Mouse (Mus musculus): Measurements from ENCODE around the gene Zfp58. TPM values are rescaled to one million over a fixed set of nuclear protein-coding genes. Genes with fewer than 3 reads are reported as not detected.

Gene Zfp58
- 2.1 and 2.5 TPM in 2 replicates for polyA plus RNA-seq (2015; fragmentation: Nextera tagmentation; extraction: Ambion mirVana)

GRCm38 (mm10) chr13:67500084-67500719 lies at the start of gene Zfp58:
Gene Zfp58, minus strand, starts transcription at chr13:67500555.
- under 1% methylated on average over 22 of the region's 22 CpGs for WGBS (ENCODE audit: insufficient replicate concordance)
- DNase-seq (peak; percentile 83), ATAC-seq (peak; percentile 96)
- Histone ChIP-seq H3K36me3 (replicated peaks; ENCODE audit: insufficient read depth, low read length) (no peaks in the 10 kb centered on the region; the same call in 1 of the 2 replicates), H3K4me2 (ENCODE audit: low read depth, low read length) (peak within 1 kb of the TSS; percentile 72), H3K9me3 (ENCODE audit: low read length) (no peaks in the 10 kb centered on the region), H3K27ac (ENCODE audit: low read depth) (no peak within 1 kb of the TSS; the same call in 1 of the 2 replicates), H3K4me3 (ENCODE audit: low read depth, low read length) (peak within 1 kb of the TSS; percentile 69), H3K27me3 (ENCODE audit: insufficient read depth, low read length) (no peaks in the 10 kb centered on the region), H3K4me1 (ENCODE audit: insufficient read depth) (peaks cover 5% of the 10 kb centered on the region; the same call in 1 of the 2 replicates), H3K9ac (replicated peaks) (peak within 1 kb of the TSS; percentile 63)
- no peak for TF ChIP-seq EP300 (IDR thresholded peaks at IDR 0.05; ENCODE audit: low read depth)

DNA sequence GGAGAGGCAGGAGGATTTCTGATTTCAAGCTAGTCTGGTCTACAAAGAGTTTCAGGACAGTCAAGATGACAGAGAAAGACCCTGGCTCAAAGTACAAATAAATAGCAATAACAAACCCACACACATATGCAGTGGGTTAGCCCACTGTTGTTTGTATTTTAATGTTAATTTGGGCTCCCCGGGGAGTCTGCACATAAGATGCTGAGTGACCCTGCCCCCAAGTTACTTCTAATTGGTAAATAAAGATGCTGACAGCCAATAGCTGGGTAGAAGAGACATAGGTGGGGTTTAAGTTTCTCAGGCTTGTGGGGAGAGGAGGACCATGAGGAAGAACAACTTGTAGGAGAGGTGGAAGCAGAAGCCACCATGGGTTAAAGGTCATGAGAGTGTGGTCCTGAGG lies 45.6 kb upstream of the Zfp58 start:
- DNase-seq (no peak), ATAC-seq (no peak)
- H3K9ac ChIP-seq (replicated peaks), result no peak overlapping the region
- H3K4me1 ChIP-seq (ENCODE audit: insufficient read depth), result peaks cover 4% of the 10 kb centered on the region
- no peak overlapping the region for H3K27ac ChIP-seq (ENCODE audit: low read depth)
- no peaks in the 10 kb centered on the region for H3K9me3 ChIP-seq (ENCODE audit: low read length)
- H3K36me3 ChIP-seq (replicated peaks; ENCODE audit: insufficient read depth, low read length), result peaks cover 28% of the 10 kb centered on the region
- H3K4me3 ChIP-seq (ENCODE audit: low read depth, low read length), result no peak overlapping the region
- WGBS (ENCODE audit: insufficient replicate concordance), result 83% methylated on average over 1 of the region's 1 CpGs
- TF ChIP-seq CTCF (IDR thresholded peaks at IDR 0.05; ENCODE audit: low read depth), result no peak
- no peak for TF ChIP-seq EP300 (IDR thresholded peaks at IDR 0.05; ENCODE audit: low read depth)
- no peaks in the 10 kb centered on the region for H3K27me3 ChIP-seq (ENCODE audit: insufficient read depth, low read length)
- no peak overlapping the region for H3K4me2 ChIP-seq (ENCODE audit: low read depth, low read length)

DNA sequence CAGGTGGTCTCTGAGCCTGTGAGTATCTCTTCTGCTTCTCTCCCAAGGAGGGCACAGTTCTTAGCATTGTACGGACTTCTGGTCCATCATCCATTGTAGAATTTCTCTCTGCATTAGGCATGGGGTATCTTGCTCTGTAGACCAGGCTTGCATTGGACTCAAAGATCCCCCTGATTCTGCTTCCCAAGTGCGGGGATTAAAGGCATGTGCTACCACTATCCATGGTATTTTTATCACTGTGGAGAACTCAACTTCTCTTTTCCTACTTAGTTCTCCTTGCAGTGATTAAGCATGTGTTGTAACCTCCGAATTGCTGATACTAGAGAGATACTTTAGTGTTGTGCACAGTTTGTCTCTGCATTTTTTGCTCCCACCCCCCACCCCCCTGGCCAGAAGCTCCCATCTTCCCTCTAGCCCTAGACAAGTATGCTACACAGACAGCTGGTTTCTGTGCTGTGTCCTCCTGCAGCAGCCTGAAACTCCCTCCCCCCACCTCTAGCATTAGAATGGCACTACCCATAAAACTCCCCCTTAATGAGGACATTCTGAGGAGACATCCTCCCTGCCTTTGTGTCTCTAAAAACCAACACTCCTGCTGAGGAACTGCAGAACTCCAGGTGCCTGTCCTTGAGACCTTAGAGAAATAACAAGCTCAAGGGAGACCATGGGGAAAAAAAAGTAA lies 26.8 kb upstream of the Zfp58 start:
- TF ChIP-seq EP300 (IDR thresholded peaks at IDR 0.05; ENCODE audit: low read depth), result no peak
- TF ChIP-seq CTCF (IDR thresholded peaks at IDR 0.05; ENCODE audit: low read depth), result no peak
- Histone ChIP-seq H3K36me3 (replicated peaks; ENCODE audit: insufficient read depth, low read length) (no peaks in the 10 kb centered on the region), H3K9me3 (ENCODE audit: low read length) (no peaks in the 10 kb centered on the region), H3K27me3 (ENCODE audit: insufficient read depth, low read length) (no peaks in the 10 kb centered on the region), H3K27ac (ENCODE audit: low read depth) (no peak overlapping the region), H3K4me1 (ENCODE audit: insufficient read depth) (peaks cover 13% of the 10 kb centered on the region), H3K4me2 (ENCODE audit: low read depth, low read length) (peak overlapping the region; percentile 97; the same call in 1 of the 2 replicates), H3K4me3 (ENCODE audit: low read depth, low read length) (no peak overlapping the region), H3K9ac (replicated peaks) (no peak overlapping the region)
- ATAC-seq (no peak), DNase-seq (no peak)
- 69% methylated on average over 3 of the region's 3 CpGs for WGBS (ENCODE audit: insufficient replicate concordance)

DNA sequence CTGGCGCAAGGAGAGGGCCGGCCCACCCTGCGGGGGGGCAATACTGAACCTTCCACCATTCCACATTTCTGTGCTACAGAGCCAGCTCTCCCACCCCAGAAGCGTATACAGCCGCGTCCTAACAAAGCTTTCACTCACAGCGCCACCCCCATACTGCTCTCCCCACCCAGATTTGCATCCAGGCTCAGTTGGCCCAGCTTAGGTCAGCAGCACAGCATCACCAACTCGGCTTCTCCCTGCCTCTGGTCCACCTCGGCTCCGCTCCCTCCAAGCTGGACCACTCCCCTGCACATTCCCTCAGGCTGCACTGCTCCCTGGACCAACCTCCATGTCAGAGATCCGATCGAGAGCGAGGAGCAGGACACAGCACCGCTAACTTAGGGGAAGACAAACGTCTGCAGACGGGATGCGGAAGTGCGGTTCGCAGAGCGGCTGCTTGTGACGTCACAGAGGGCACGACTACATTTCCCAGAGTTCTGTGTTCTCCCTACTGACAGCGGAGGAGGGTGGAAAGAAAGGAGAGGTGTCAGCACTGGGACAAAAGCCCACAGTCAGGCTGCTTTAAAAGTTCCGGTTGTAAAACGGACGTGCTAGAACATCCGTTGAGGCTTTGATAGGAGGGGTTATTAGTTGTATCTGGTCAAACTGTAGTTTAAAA lies 25.5 kb upstream of the Zfp58 start, which contains the start of the genes Gm26965 and Zfp87:
Gene Gm26965, minus strand, starts transcription at position 399 of the 658 bp plus-strand sequence.
Gene Zfp87, minus strand, starts transcription at position 425 of the 658 bp plus-strand sequence.
- peak; percentile 93 for DNase-seq
- H3K27ac ChIP-seq (ENCODE audit: low read depth), result peak within 1 kb of the TSS; percentile 72
- H3K9me3 ChIP-seq (ENCODE audit: low read length), result no peaks in the 10 kb centered on the region
- ATAC-seq, result peak; percentile 99
- peak within 1 kb of the TSS; percentile 97 for H3K4me2 ChIP-seq (ENCODE audit: low read depth, low read length)
- H3K9ac ChIP-seq (replicated peaks), result peak within 1 kb of the TSS; percentile 85
- peak within 1 kb of the TSS; percentile 98 for H3K4me3 ChIP-seq (ENCODE audit: low read depth, low read length)
- H3K27me3 ChIP-seq (ENCODE audit: insufficient read depth, low read length), result no peaks in the 10 kb centered on the region
- WGBS (ENCODE audit: insufficient replicate concordance), result under 1% methylated on average over 27 of the region's 27 CpGs
- H3K4me1 ChIP-seq (ENCODE audit: insufficient read depth), result peaks cover 13% of the 10 kb centered on the region
- no peaks in the 10 kb centered on the region for H3K36me3 ChIP-seq (replicated peaks; ENCODE audit: insufficient read depth, low read length)
- no peak for TF ChIP-seq EP300 (IDR thresholded peaks at IDR 0.05; ENCODE audit: low read depth)
- TF ChIP-seq CTCF (IDR thresholded peaks at IDR 0.05; ENCODE audit: low read depth), result peak; percentile 21; the same call in 1 of the 2 replicates

DNA sequence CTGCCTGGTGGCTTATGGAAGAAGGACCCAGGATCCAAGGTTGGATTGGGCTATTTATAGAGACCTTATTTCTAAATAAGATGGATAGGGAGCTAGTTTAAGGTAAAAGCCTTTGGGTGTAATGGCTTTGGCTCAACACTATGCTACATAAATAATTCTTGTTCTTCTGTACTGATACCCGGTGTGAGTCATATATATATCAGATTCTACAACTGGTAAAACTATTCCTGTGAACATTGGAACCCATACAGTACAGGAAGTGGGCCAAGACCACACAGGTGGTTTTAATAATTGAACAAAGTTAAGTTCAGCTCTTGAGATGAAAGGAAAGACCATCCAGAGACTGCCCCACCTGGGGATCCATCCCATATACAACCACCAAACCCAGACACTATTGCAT lies 553 bp upstream of the Zfp58 start:
- 78% methylated on average over 1 of the region's 1 CpGs for WGBS (ENCODE audit: insufficient replicate concordance)
- no peak for TF ChIP-seq EP300 (IDR thresholded peaks at IDR 0.05; ENCODE audit: low read depth)
- no peak overlapping the region for H3K4me2 ChIP-seq (ENCODE audit: low read depth, low read length)
- ATAC-seq (no peak), DNase-seq (no peak)
- no peak overlapping the region for H3K27ac ChIP-seq (ENCODE audit: low read depth)
- H3K36me3 ChIP-seq (replicated peaks; ENCODE audit: insufficient read depth, low read length), result no peaks in the 10 kb centered on the region
- H3K4me1 ChIP-seq (ENCODE audit: insufficient read depth), result peaks cover 5% of the 10 kb centered on the region; the same call in 1 of the 2 replicates
- no peaks in the 10 kb centered on the region for H3K27me3 ChIP-seq (ENCODE audit: insufficient read depth, low read length)
- H3K4me3 ChIP-seq (ENCODE audit: low read depth, low read length), result no peak overlapping the region
- no peaks in the 10 kb centered on the region for H3K9me3 ChIP-seq (ENCODE audit: low read length)
- no peak overlapping the region for H3K9ac ChIP-seq (replicated peaks)

DNA sequence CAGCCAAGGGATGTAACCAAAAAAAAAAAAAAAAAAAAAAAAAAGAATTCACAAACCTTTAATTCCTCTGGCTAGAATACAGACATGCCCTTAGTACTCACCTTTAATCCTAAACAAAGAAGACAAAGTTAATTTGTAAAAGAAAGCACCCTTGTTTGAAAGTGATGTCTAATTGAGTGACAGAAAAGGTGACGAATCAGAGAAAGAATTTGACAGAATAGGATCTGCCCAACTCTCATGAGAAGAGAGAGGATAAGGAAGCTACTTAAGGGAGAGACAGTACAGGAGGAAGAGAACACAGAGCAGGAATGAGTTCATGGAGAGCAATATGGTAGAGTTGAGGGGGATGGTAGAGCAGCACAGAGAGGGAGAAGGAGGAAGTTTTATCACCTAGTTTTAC lies 4.7 kb downstream of the Zfp58 start:
- TF ChIP-seq EP300 (IDR thresholded peaks at IDR 0.05; ENCODE audit: low read depth), result no peak
- no peak for TF ChIP-seq CTCF (IDR thresholded peaks at IDR 0.05; ENCODE audit: low read depth)
- Histone ChIP-seq H3K4me2 (ENCODE audit: low read depth, low read length) (no peak overlapping the region), H3K27me3 (ENCODE audit: insufficient read depth, low read length) (no peaks in the 10 kb centered on the region), H3K4me3 (ENCODE audit: low read depth, low read length) (no peak overlapping the region), H3K4me1 (ENCODE audit: insufficient read depth) (peaks cover 5% of the 10 kb centered on the region; the same call in 1 of the 2 replicates), H3K27ac (ENCODE audit: low read depth) (no peak overlapping the region), H3K9me3 (ENCODE audit: low read length) (peaks cover 10% of the 10 kb centered on the region; the same call in 1 of the 2 replicates), H3K36me3 (replicated peaks; ENCODE audit: insufficient read depth, low read length) (peaks cover 24% of the 10 kb centered on the region), H3K9ac (replicated peaks) (no peak overlapping the region)
- ATAC-seq, result no peak
- WGBS (ENCODE audit: insufficient replicate concordance), result 79% methylated on average over 1 of the region's 1 CpGs
- DNase-seq, result no peak
